Mouse (Mus musculus) ES-E14 (cell line): ENCODE data around the gene Cd9.

Experiments used
- CHD2 ChIP-seq: IDR thresholded peaks from 2 replicates; pipeline ENCODE4 v1.6.1; 2014; ENCODE audit warnings: mild to moderate bottlenecking, low read depth, low read length, inconsistent platforms
- MAFK ChIP-seq: IDR thresholded peaks from 2 replicates; pipeline ENCODE4 v1.6.1; 2014; ENCODE audit warnings: mild to moderate bottlenecking, low read depth, low read length, inconsistent platforms; ENCODE audit not compliant: insufficient read depth
- ZNF384 ChIP-seq: IDR thresholded peaks from 2 replicates; pipeline ENCODE4 v1.6.1; 2012; ENCODE audit warnings: low read depth, low read length, inconsistent platforms

- no peak for TF ChIP-seq CHD2
- TF ChIP-seq ZNF384, result no peak
- no peak for TF ChIP-seq MAFK
Measured at GRCm38 (mm10) chr6:125491393-125491792, 3.2 kb downstream of the Cd9 start.
